Mouse (Mus musculus) frontal cortex, adult 2 months (tissue): Measurements from ENCODE around the gene Poldip2. TPM values are rescaled to one million over a fixed set of nuclear protein-coding genes. Genes with fewer than 3 reads are reported as not detected.
"Not testable (repeated sequence)": the region's sequence is repeated elsewhere in the genome, so short reads cannot be mapped to it uniquely, and the experiment has no call there.

Source experiments
- DNase-seq, 2 experiments: peaks; one replicate each; pipeline ENCODE4 v3.0.0; 2022; ENCODE audit warnings: low spot score in 1 of 2; ENCODE audit errors: extremely low spot score in 1 of 2
- polyA plus RNA-seq: library from polyadenylated mRNA; depleted of rRNA; stranded (reverse); fragments of >200 nt; gene quantifications from 2 replicates; pipeline ENCODE4 v1.2.3, GENCODE M21; 2012

Gene Poldip2
- polyA plus RNA-seq, 1 experiment = 115 TPM

DNA sequence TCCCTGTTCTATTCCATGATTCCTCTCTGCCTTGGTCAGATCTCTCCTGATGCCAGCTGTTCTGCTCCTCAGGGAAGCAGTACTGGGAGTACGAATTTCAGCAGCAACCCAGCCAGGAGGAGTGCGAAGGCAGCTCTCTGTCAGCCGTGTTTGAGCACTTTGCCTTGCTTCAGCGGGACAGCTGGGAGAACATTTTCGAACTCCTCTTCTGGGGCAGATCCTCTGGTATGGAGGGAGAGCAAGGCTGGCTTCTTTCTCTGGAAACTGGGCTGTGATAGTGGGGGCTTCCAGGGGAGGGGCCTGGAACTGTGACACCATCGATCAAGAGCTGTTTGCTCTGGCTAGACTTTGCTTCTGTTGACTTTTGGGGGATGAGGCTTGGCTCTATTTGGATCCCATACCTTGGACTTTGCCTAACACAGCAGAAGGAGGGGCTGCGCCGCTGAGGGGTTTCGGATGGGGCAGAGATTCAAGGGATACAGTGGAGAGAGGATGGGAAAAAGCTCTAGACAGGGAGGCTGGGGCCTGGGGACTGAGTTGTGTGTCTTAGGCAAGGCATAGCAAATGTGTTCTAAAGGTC lies 11.3 kb upstream of the Poldip2 start:
- no peak for DNase-seq

DNA sequence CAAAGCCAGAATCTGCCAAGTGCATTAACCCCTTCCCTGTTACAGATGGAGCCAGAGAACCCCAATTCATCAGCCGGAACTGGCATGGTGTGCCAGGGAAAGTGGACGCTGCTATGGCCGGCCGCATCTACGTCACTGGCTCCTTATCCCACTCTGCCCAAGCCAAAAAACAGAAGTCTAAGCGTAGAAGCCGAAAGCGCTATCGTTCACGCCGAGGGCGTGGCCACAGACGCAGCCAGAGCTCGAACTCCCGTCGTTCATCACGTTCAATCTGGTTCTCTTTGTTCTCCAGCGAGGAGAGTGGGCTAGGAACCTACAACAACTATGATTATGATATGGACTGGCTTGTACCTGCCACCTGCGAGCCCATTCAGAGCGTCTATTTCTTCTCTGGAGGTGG lies 10.5 kb upstream of the Poldip2 start:
- DNase-seq = no peak

DNA sequence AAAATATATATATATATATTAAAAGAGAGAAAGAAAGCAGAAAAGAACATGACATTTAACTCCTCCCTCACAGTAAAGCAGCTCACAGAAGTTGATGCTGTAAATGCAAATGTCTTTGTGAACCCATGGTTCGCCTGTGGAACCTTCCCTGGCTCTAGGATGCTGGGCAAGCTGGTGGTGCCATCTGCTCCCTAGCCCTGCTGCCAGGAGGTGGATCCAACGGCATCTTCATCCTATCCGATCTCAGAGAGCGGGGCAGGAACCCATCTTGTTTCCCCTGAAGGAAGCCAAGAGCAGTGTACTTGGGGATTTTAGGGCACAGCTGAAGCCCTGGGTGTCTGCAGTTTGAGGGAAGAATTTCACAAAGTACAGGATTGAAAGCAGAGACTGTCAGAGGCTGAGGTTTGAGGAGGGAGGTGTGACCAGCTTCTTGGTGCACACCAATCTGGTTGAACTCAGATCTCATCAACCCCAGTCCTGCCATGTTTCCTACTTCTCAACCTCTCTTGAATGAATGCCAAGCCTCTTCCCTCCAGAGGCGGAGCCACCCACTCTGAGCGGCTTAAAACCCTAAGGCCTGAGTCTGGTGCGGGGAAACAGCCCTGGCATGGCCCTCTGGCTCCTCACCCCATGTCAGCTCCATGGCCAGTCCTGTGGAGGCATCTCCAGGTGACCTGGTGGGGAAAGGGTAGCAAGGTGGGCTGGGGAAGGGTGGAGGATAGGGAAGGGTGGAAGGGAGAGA lies 8.9 kb upstream of the Poldip2 start, which contains the start of gene Sebox:
TSS of gene Sebox (plus strand) at position 539 of the 742 bp plus-strand sequence.
- DNase-seq = peak in 1 of 2 experiments; percentile 37

DNA sequence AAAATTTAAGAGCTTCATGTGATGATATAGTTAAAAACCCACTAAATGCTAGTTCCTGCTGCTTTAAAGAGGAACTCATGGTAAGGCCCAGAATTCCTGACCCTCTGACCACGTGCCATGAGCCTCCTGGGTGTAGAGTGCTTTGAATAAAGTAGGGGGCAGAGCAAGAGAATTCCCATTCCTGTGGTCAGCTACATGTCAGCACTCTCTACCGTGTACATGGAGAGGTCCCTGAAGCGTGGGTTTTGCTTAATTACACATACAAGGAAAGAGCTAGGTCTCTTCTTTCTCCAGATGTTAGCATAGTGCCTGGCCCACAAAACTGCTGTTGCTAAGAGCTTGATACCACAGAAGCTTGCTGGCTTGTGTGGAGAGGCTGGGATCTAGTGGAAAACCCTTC lies 6.6 kb upstream of the Poldip2 start:
- no peak for DNase-seq

DNA sequence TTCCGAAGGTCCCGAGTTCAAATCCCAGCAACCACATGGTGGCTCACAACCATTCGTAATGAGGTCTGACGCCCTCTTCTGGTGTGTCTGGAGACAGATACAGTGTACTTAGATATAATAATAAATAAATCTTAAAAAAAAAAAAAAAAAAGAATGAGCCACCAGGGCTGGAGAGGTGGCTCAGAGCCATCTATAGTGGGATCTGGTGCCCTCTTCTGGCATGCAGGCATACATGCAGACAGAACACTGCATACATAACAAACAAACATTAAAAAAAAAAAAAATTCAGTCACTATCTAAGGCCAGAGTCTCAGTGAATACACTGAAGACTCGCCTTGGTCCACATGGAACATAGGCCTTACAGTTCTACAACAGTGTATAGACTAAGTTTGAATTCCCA lies 2.8 kb upstream of the Poldip2 start:
- no peak for DNase-seq

DNA sequence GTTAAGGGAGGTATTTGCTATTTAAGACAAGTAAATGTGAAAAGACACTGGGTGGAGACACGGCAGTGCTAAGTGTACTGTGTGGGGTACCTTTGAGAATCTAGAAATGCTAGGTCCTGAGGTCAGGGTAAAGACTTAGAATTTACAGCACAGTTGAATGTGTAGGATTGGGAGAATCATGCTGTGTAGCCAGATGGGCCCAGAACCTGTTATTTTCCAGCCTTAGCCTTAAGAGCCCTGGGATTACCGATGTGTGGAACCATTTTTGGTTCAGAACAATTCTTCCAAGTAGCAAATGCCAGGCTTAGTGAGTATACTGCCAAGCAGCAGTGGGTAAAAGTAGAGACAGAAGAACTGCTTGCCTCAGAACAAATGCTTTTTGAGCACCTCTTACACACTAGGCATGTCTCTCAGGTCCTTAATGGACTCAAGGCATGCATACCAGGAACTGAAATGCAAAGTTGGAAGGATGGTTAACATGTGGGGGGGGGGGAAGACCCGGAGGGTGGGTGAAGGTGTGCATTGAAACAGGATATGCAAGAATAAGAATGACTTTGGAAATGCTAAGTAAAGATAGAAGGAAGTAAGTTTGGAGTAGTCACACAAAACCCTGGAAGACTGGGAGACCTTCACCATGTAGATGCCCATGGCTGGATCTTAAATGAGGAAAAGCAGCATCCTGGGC lies 1.3 kb downstream of the Poldip2 start:
- DNase-seq = no peak

DNA sequence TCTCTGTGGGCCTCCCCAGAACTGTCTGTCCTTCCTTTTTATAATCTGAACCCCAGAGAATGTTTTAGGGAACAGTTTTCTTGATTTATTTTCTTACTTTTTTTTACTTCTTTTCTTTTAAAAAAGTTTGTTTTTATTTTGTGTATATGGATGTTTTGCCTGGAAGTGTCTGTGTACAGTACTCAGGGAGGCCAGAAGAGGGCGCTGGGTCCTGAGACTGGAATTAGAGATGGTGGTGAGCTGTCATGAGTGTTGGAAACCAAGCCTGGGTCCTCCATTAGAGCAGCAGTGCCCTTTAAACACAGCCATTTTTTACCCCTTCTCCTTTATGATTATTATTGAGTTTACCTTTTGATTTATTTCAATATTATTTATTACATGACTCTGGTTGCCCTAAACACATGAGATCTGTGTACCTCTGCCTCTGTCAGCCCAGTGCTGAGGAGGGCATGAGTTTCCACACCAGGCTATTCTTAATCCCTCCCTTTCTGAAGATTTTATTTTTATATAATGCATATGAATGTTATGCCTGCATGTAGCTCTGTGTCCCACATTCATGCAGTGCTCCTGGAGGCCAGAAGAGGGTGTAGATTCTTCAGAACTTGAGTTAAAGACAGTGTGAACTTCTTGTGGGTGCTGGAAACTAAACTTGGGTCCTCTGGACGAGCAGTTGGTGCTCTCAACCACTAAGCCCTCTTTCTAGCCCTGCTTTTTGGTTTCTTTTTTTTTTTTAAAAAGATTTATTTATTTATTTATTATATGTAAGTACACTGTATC lies 3.7 kb downstream of the Poldip2 start:
- DNase-seq = no peak

DNA sequence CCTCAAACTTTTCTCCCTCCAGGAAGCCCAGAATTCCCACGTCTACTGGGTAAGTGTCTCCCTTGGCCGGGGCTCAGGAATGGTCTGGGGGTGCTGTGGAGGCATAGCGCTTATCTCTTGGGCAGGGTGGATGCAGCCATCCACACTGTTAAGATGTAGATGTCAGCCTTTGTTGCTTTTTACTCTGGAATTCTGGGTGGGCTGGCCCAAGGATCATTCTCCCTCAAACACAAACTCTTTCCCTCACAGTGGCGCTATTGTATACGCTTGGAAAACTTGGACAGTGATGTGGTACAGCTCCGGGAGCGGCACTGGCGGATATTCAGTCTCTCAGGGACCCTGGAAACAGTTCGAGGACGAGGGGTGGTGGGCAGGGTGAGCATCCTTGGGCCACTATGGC lies 6.9 kb downstream of the Poldip2 start:
- DNase-seq = no peak

DNA sequence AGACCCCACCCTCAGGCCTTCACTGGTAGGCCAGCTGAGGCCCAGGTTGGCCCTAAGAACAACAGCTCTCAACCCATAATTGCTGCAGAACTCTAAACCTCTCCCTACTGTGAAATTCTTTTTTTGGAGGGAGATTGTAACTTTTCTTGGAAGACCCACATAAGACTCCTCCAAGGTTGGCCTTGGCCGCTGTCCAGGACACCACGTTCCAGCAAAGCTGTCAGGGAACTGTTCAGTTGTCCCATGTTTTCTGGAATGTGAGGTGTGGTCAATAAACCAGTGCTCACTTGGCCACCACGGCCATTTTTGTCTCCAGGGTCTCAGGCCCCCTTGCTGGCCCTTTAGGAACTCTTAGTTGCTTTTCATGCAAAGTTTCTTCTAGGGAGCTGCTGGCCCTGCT lies 9.9 kb downstream of the Poldip2 start:
- no peak for DNase-seq

DNA sequence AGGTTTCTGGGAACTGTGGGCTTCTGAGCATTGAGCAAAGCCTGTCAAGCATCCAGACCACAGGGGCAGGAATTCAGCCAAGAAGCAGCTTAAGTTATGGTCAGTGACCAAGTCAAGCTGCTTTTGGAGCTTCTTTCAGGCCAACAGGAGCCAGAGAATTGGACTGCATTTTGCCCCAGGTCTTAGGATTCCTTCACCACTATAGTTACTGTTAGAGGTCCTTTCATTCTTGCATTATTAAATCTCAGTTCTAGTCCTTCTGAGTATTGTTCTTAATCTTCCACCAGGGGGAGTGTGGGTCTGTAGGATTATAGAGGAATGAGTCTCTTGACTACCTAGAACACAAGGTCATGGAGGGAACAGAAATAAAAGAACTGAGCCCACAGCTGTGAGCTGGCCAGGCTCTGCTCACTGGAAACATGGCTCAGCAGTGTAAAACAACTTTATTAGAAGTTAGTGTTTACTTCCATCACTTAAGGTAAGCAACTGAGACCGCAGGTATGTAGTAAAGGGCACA lies 10.5 kb downstream of the Poldip2 start:
- no peak for DNase-seq

DNA sequence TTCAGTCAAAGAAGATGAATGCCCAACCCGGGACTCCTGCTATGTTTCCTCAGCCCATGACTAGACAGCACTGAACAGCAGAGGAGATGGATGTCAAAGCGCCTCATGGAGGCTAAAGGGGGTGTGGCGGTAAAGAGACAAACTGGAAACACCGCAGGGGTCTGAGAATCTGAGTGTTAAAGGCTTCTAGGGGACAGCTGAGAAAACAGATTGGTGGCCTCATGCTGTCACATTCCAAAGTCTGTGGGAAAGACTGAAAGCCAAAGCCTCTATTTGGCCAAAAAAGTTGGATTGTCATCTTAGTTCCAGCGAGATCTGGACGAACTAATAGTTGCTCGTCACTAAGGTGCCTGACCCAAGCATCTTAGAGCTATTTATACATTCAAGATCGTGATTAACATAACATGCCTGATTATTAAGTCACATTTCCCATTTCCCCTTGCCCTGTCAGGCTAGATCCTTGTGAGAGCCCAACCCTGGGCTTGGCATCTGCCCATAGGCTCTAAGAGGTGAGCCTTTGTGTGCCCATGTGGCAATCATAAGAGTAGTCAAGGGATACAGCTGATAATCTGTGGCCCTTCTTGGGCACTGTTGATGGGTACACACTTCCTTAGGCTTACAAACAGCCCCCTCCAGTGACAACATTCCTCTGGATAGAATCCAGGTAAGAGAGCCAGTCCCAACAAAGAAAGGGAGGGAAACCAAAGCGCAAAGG lies 11.4 kb downstream of the Poldip2 start:
- no peak for DNase-seq

DNA sequence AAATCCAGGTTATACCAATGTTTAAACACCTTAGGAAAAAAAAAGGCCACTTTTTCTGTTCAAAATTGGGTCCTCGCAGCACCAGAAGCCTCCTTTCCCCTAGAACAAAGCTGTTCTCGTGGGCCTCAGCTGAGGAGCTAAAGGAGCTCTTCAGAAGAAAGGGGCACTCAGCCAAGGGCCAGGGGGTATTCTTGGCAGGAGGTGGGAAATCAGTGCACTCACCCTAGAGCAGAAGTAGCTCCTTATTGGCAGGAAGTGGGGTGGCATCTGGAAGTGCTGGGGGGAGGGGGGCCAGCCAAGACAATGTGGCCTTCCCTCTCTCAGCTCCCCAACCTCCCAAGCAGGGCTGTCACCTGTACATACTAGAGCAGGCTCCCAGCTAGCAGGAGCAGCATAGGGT lies 12.8 kb downstream of the Poldip2 start:
- no peak for DNase-seq

DNA sequence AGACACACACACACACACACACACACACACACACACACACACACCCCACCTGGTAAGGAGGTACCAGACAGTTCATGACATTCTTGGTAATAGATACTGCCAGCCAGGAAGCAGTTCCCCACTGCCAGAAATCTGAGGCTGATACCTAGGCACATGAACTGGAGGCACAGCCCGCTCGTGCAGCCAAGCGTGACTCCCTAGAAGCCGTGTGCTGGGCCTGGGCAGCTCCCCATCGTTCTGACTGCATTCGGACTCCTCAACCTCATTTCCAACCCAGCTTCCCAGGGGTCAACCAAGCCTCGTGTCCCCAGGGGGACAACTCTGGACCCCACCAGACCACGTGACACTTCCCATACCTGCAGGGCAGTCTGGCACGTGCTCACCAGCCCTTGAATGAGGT lies 16.7 kb downstream of the Poldip2 start:
- no peak for DNase-seq

DNA sequence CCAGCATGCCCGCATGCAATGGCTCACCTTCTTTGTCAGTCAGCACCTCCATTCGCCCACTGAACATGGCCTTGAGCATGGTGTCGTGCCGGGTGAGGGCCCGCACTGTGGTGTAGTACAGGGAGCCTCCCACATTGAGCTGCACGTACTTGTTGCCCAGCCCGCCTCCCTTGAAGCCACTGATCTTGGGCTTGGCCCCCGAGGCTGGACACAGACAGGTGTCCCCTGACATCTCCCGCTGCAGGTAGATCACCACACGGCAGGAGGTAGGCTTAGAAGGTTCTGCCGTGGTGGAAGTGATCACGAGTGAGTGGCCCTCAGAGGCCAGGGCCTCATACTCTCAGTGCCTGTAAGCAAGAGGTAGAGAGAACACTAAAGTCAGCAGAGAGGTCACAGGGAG lies 18.0 kb downstream of the Poldip2 start:
- DNase-seq = no peak

DNA sequence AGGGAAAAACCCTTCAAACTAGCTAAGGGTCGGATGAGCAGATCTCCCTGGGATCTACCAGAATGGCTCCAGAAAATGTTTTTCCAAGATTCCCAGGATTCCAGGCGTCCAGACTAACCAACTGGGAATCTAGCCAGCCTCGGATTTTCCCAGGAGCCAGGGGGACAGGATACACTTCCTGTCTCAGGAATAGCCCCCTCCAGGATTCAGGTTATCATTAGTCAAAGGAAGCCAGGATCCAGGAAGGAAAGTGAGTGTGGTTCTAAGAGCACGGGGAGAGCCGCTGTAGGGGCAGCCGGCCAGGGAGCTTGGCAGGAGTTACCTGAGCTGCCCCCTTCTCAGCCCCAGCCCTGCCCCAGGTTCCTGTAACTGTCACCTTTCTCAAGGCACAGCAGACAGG lies 19.1 kb downstream of the Poldip2 start:
- DNase-seq = no peak

DNA sequence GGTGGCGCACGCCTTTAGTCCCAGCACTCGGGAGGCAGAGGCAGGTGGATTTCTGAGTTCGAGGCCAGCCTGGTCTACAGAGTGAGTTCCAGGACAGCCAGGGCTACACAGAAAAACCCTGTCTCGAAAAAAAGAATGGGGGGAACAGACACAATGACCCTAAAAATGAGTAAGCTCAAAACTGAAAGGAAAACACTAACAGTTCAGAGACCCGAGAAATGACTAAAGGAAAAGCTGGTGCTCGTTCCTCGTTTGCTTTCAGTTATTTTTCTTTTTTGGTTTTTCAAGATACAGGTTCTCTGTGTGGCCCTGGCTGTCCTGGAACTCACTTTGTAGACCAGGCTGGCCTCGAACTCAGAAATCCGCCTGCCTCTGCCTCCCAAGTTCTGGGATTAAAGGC lies 19.5 kb downstream of the Poldip2 start:
- DNase-seq = not testable (repeated sequence)

DNA sequence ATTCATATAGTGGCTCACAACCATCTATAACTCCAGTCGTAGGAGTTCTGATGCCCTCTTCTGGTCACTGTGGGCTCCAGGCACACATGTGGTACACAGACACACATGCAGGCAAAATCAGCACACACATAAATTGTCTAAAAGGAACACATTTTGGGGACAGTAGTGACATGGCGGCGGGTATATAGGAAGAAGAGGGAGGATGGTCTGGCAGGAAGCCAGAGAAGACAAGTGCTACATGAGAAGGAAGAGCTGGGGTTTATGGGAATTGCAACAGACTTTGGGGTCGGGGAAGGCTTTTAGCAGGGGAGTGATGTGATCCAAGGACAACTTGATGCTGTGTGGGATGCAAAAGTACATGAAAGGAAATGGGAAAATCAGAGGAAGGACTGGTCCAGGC lies 22.5 kb downstream of the Poldip2 start:
- DNase-seq = no peak

DNA sequence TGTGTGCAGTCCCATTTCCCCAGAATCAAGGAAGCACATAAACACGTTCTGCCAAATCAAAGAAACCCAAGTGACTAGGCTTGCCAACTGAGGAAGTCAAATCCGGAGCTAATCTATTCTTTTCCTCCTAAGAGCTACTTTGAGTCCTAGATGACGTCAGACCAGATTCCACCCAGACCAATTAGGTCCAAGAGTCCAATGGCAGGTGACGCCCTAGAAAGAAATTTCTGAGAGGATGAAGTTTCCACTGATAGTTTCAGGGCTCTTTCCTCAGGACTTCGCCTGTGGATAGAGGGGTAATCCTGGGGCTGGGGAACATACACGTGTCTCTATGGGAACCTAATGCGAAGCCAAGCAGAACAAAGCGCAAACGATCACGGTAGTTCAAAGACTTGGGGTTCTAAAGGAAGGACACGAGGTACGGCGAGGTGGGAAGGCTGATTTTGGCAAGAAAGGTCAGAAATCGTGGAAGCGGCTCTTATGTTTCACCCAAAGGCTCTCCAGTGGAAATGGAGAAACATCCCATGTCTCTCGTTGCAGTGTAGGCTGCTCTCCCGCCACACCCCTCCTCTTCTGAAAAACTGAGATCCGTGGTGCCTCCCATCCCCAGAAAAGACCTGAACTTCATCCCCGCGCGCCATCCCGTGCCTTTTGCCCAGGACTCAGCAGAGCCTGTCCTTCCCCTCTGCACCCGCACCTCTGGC lies 23.5 kb downstream of the Poldip2 start:
- DNase-seq = peak in 1 of 2 experiments; percentile 43

DNA sequence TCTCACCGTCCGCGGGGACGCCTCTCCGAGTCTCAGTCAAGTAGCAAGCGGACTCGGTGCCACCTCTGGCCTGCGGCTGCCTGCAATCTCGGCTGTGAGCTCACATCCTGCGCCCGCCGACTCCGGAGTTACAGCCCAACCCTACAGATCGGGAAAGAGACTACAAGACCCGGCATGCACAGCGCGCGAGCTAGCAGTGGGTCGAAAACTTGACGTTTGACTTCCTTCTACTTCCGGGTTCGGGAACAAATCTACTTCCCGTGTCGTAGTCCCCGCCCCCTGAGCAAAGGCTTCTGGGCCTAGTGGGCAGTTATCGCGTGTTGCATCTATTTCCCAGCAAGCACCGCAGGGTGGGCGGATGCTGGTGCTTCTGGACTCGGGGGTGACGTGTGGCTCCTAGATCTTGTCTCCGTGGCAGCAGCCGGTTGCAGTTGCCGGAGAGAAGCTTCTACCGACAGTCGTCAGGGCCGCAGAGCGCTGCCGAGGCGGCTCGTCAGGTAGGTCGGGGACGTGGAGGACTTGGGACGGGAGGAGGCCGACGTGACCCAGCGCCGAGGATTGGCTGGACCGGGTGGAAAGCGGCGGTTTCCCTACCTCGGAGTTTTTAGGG lies 24.2 kb downstream of the Poldip2 start, which contains the start of the genes Tnfaip1 and Ift20:
TSS of gene Tnfaip1 (minus strand) at position 253 of the 610 bp plus-strand sequence.
TSS of gene Ift20 (plus strand) at position 282 of the 610 bp plus-strand sequence.
- DNase-seq = peak; percentile 98 to 99
